Mouse (Mus musculus) thymus, postnatal 10 days (tissue): ENCODE results near the gene Med29.
"Not testable (repeated sequence)": the region's sequence is repeated elsewhere in the genome, so short reads cannot be mapped to it uniquely, and the experiment has no call there.

Experiments
- DNase-seq, 2 experiments: peaks; one replicate each; pipeline ENCODE4 v3.0.0; 2021; ENCODE audit warnings: low spot score in 2 of 2

Gene Med29

GRCm38 (mm10) chr7:28398000-28398399 lies 5.5 kb upstream of the Med29 start:
- DNase-seq, result no peak

- no peak for DNase-seq
These were observed 2.9 kb upstream of the Med29 start for GRCm38 (mm10) chr7:28395425-28395824.

- peak in 1 of 2 experiments; percentile 30 for DNase-seq
These were observed 904 bp upstream of the Med29 start for GRCm38 (mm10) chr7:28393272-28393951.

- DNase-seq, result no peak
These were observed 2.2 kb downstream of the Med29 start for GRCm38 (mm10) chr7:28390331-28390730.

GRCm38 (mm10) chr7:28387384-28387783 lies 5.1 kb downstream of the Med29 start:
- not testable (repeated sequence) for DNase-seq

- not testable (repeated sequence) for DNase-seq
These were observed 5.6 kb downstream of the Med29 start for GRCm38 (mm10) chr7:28386877-28387276.

GRCm38 (mm10) chr7:28386462-28386861 lies 6.0 kb downstream of the Med29 start:
- DNase-seq, result peak; percentile 81 to 97

GRCm38 (mm10) chr7:28386007-28386406 lies 6.5 kb downstream of the Med29 start:
- DNase-seq, result no peak

GRCm38 (mm10) chr7:28385196-28385595 lies 7.3 kb downstream of the Med29 start:
- no peak for DNase-seq

- DNase-seq, result peak; percentile 63 to 71
These were observed 8.3 kb downstream of the Med29 start for GRCm38 (mm10) chr7:28384162-28384561.

GRCm38 (mm10) chr7:28383606-28384005 lies 8.9 kb downstream of the Med29 start:
- no peak for DNase-seq

- DNase-seq, result peak; percentile 70 to 77
These were observed 9.5 kb downstream of the Med29 start for GRCm38 (mm10) chr7:28382981-28383396.

- DNase-seq, result peak in 1 of 2 experiments; percentile 52
These were observed 10.1 kb downstream of the Med29 start for GRCm38 (mm10) chr7:28382347-28382951.

- DNase-seq, result peak; percentile 94
These were observed 10.6 kb downstream of the Med29 start for GRCm38 (mm10) chr7:28381938-28382337.

- peak; percentile 77 to 82 for DNase-seq
These were observed 11.3 kb downstream of the Med29 start for GRCm38 (mm10) chr7:28381017-28381790.

- no peak for DNase-seq
These were observed 12.1 kb downstream of the Med29 start, which contains the start of gene Zfp36 for GRCm38 (mm10) chr7:28380237-28381016. Gene Zfp36 (minus strand): TSS chr7:28380253.

GRCm38 (mm10) chr7:28378769-28379651 lies 13.5 kb downstream of the Med29 start:
- DNase-seq, result peak; percentile 90 to 97

- peak in 1 of 2 experiments; percentile 40 for DNase-seq
These were observed 14.3 kb downstream of the Med29 start for GRCm38 (mm10) chr7:28378066-28378690.

GRCm38 (mm10) chr7:28377190-28378065 lies 15.1 kb downstream of the Med29 start:
- no peak for DNase-seq
